18 mouse cellular contexts compared by ENCODE assay signal in genomic region chr1:159150351-159150750, GRCm38 (mm10).
DNase-seq lines count a peak whose midpoint lies in the region; ATAC-seq lines count a peak whose summit lies in the region.
"Had no signal": no experiment of that assay in that cellular context is flagged by ENCODE, and none has a peak within 500 bp of the region (broad histone marks: within the 10 kb centered on the region; RNA-seq: fewer than 3 reads in every experiment).

No protein-coding gene starts in this region.

- no peak for DNase-seq in cerebellum, postnatal 36 days
- DNase-seq in cerebellum, postnatal 10 days = peak; percentile 33 to 53
- no peak for DNase-seq in cerebellum, adult 9-10 months
- peak; percentile 20 to 31 for DNase-seq in cerebellum, postnatal 25 days
- no peak for DNase-seq in cerebellum, adult 11 months
- DNase-seq in brain, adult 2 months (ENCODE audit: low read depth, low spot score) = peak; percentile 8
- DNase-seq in frontal cortex, postnatal 25 days (ENCODE audit: low spot score in 2 of 2) = no peak
- DNase-seq: adrenal gland, postnatal 10 days; adrenal gland, postnatal 25 days; B cell, adult 2 months; forebrain, postnatal 0 days; gastrocnemius, adult 2 months had no signal

- ATAC-seq in cerebellum, adult (ENCODE audit: insufficient number of reproducible peaks, low FRiP score, low TSS enrichment) = peak; percentile 31; the same call in 1 of the 2 replicates
- ATAC-seq: activated CD4-positive, CD25-positive, alpha-beta regulatory T cell, adult 4 months; CD4-positive, CD25-positive, alpha-beta regulatory T cell, adult 4 months; forebrain, embryonic 13.5 days; forebrain, embryonic 15.5 days; forebrain, postnatal 0 days; Patski had no signal

Comparison
In these comparisons a context has a peak if more than half of its experiments do, and no peak if none do; other contexts are left out.
1. DNase-seq: peak in cerebellum, postnatal 10 days (2 of 2), cerebellum, postnatal 25 days (2 of 2) and brain, adult 2 months (single experiment); none in cerebellum, postnatal 36 days (0 of 2), cerebellum, adult 9-10 months (single experiment), cerebellum, adult 11 months (single experiment) and frontal cortex, postnatal 25 days (0 of 2).